Mouse (Mus musculus) left cerebral cortex, postnatal 10 days (tissue): Measurements from ENCODE around the gene Plscr2. TPM values are rescaled to one million over a fixed set of nuclear protein-coding genes. Genes with fewer than 3 reads are reported as not detected.

ENCODE experiments used
- DNase-seq, 2 experiments: peaks; one replicate each; pipeline ENCODE4 v3.0.0; 2021 to 2022; ENCODE audit warnings: low spot score in 2 of 2, mixed read lengths in 1 of 2; ENCODE audit errors: extremely low spot score in 1 of 2
- intact Hi-C: fragments of 180-260 bp; cut with DNase I; formaldehyde crosslinking; loops from one replicate; pipeline ENCODE4 v1.15.1; 2025
- total RNA-seq, 2 experiments: library from RNA; stranded (reverse); gene quantifications; 2 replicates each; pipeline ENCODE4 v1.2.3; 2021

Gene Plscr2
- total RNA-seq, result 1 to 10 TPM; 1.1 to 1.6 TPM

GRCm38 (mm10) chr9:92275486-92276207, at the start of gene Plscr2:
Gene Plscr2 (plus strand): TSS chr9:92275602.
- intact Hi-C loops, result no loop called here
- DNase-seq, result peak in 1 of 2 experiments; percentile 4

GRCm38 (mm10) chr9:92226127-92226655, 49.2 kb upstream of the Plscr2 start:
- DNase-seq, result no peak
- intact Hi-C loops, result no loop called here

- no peak for DNase-seq
- intact Hi-C loops, result no loop called here
Measured at GRCm38 (mm10) chr9:92226795-92227194, 48.6 kb upstream of the Plscr2 start.

- no peak for DNase-seq
- intact Hi-C loops, result no loop called here
Measured at GRCm38 (mm10) chr9:92228867-92229832, 46.3 kb upstream of the Plscr2 start.

GRCm38 (mm10) chr9:92229833-92230205, 45.6 kb upstream of the Plscr2 start:
- DNase-seq, result no peak
- intact Hi-C loops, result no loop called here

- DNase-seq, result no peak
- intact Hi-C loops, result no loop called here
Measured at GRCm38 (mm10) chr9:92234901-92235458, 40.4 kb upstream of the Plscr2 start.

GRCm38 (mm10) chr9:92248773-92249446, 26.5 kb upstream of the Plscr2 start:
- intact Hi-C loops, result no loop called here

GRCm38 (mm10) chr9:92249447-92249852, 26.0 kb upstream of the Plscr2 start, which contains the start of gene Plscr1:
Gene Plscr1 (plus strand): TSS chr9:92249750.
- intact Hi-C loops, result no loop called here
- no peak for DNase-seq

More at GRCm38 (mm10) chr9:92248773-92249446, 26.5 kb upstream of the Plscr2 start:
- no peak for DNase-seq

- intact Hi-C loops, result no loop called here
- peak; percentile 5 to 81 for DNase-seq
Measured at GRCm38 (mm10) chr9:92249987-92250772, 25.2 kb upstream of the Plscr2 start.

- intact Hi-C loops, result no loop called here
- DNase-seq, result no peak
Measured at GRCm38 (mm10) chr9:92252718-92253117, 22.7 kb upstream of the Plscr2 start.

- DNase-seq, result no peak
- intact Hi-C loops, result no loop called here
Measured at GRCm38 (mm10) chr9:92253585-92254321, 21.6 kb upstream of the Plscr2 start.

GRCm38 (mm10) chr9:92260481-92261159, 14.8 kb upstream of the Plscr2 start:
- no peak for DNase-seq
- intact Hi-C loops, result no loop called here

- intact Hi-C loops, result no loop called here
- no peak for DNase-seq
Measured at GRCm38 (mm10) chr9:92265719-92266118, 9.7 kb upstream of the Plscr2 start.

GRCm38 (mm10) chr9:92266558-92267171, 8.7 kb upstream of the Plscr2 start:
- DNase-seq, result no peak
- intact Hi-C loops, result no loop called here

- intact Hi-C loops, result no loop called here
- DNase-seq, result no peak
Measured at GRCm38 (mm10) chr9:92267732-92268131, 7.7 kb upstream of the Plscr2 start.

- intact Hi-C loops, result no loop called here
- no peak for DNase-seq
Measured at GRCm38 (mm10) chr9:92269829-92270404, 5.5 kb upstream of the Plscr2 start.
